17 mouse cellular contexts compared by ENCODE assay signal in genomic region chr8:56929076-56929475, GRCm38 (mm10).
"Had no signal": no experiment of that assay in that cellular context is flagged by ENCODE, and none has a peak within 500 bp of the region (broad histone marks: within the 10 kb centered on the region; RNA-seq: fewer than 3 reads in every experiment).

No protein-coding gene starts in this region.

- ATAC-seq: liver, postnatal 0 days; lung, postnatal 0 days had no signal

- H3K4me1 ChIP-seq: limb, embryonic 12.5 days; limb, embryonic 15.5 days; stomach, embryonic 15.5 days had no signal

- H3K27ac ChIP-seq: limb, embryonic 12.5 days; limb, embryonic 15.5 days; liver, embryonic 14.5 days; macrophage; midbrain, embryonic 12.5 days; stomach, embryonic 15.5 days had no signal

- H3K4me3 ChIP-seq: limb, embryonic 12.5 days; limb, embryonic 15.5 days; midbrain, embryonic 12.5 days; stomach, embryonic 15.5 days had no signal

- H3K4me2 ChIP-seq: limb, embryonic 12.5 days; limb, embryonic 15.5 days; liver, embryonic 11.5 days; lung, embryonic 14.5 days; midbrain, embryonic 12.5 days; stomach, embryonic 15.5 days had no signal

- DNase-seq: kidney, postnatal 14 days; kidney, postnatal 4 days; left cerebral cortex, postnatal 4 days; liver, postnatal 0 days; lung, embryonic 14.5 days; right cerebral cortex, postnatal 25 days; spleen, adult 18-20 months; thymus, adult 18-20 months; thymus, postnatal 36 days had no signal

- H3K36me3 ChIP-seq: limb, embryonic 12.5 days; limb, embryonic 15.5 days; midbrain, embryonic 12.5 days; stomach, embryonic 15.5 days had no signal

- H3K27me3 ChIP-seq: limb, embryonic 12.5 days; limb, embryonic 15.5 days; midbrain, embryonic 12.5 days; stomach, embryonic 15.5 days had no signal

- H3K9ac ChIP-seq: limb, embryonic 12.5 days; limb, embryonic 15.5 days; liver, embryonic 14.5 days; liver, postnatal 0 days; lung, embryonic 14.5 days; midbrain, embryonic 12.5 days; stomach, embryonic 15.5 days had no signal

- H3K9me3 ChIP-seq: limb, embryonic 12.5 days; limb, embryonic 15.5 days; midbrain, embryonic 12.5 days; stomach, embryonic 15.5 days had no signal
